Mouse (Mus musculus) ovary, postnatal 14 days (tissue): ENCODE measurements around the gene Gm16506.
"Not testable (repeated sequence)": the region's sequence is repeated elsewhere in the genome, so short reads cannot be mapped to it uniquely, and the experiment has no call there.

Experiments used
- DNase-seq: peaks from one replicate; pipeline ENCODE4 v3.0.0; 2022; ENCODE audit warnings: low spot score

The Gm16506 gene

DNA sequence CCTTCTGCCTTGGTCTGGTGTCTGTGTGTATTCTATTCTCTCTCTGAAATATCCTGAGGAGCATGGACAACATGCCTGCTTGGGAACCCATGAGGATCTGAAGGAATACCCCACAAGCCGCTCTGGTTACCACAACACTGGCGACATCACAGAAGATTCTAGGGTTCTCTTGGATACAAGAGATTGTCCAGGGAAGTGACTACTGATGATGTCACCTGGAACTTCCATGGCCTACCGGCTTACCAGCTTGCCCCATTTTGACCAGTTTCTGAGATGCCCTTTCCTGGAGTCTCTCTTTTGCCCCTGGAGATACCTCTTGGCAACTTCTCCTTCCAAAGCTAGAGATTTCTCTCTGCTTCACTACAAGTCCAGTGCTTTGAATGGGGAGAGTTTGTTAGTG, at the start of gene Gm16506:
Gene Gm16506, minus strand, starts transcription at position 101 of the 400 bp plus-strand sequence.
- DNase-seq, result not testable (repeated sequence)

- not testable (repeated sequence) for DNase-seq
Observed at GRCm38 (mm10) chr14:43747566-43747965, 20.3 kb upstream of the Gm16506 start, which contains the start of gene Gm6526. Gene Gm6526, plus strand, starts transcription at chr14:43747866.

- DNase-seq, result not testable (repeated sequence)
Observed at GRCm38 (mm10) chr14:43697621-43698020, 29.7 kb downstream of the Gm16506 start, which contains the start of gene Gm7324. Gene Gm7324, plus strand, starts transcription at chr14:43697828.

GRCm38 (mm10) chr14:43677099-43677498, 50.2 kb downstream of the Gm16506 start, which contains the start of gene Gm8165:
Gene Gm8165, minus strand, starts transcription at chr14:43677199.
- DNase-seq, result not testable (repeated sequence)
